Mouse (Mus musculus) left cerebral cortex, adult 2 months (tissue): ENCODE data around the gene Ccdc107. TPM values are rescaled to one million over a fixed set of nuclear protein-coding genes. Genes with fewer than 3 reads are reported as not detected.
"Not testable (repeated sequence)": the region's sequence is repeated elsewhere in the genome, so short reads cannot be mapped to it uniquely, and the experiment has no call there.

Experiments
- DNase-seq, 2 experiments: peaks; one replicate each; pipeline ENCODE4 v3.0.0; 2021 to 2022; ENCODE audit warnings: low spot score in 2 of 2, mixed read lengths in 1 of 2; ENCODE audit errors: extremely low spot score in 1 of 2
- H3K27ac ChIP-seq: fragments of 200-600 bp; 2 replicates; pipeline ENCODE4 v1.8.1; 2022
- H3K4me3 ChIP-seq: fragments of 200-600 bp; 2 replicates; pipeline ENCODE4 v1.8.1; 2022
- CTCF ChIP-seq: fragments of 200-600 bp; IDR thresholded peaks from 2 replicates; pipeline ENCODE4 v1.8.1; 2022; ENCODE audit warnings: antibody characterized with exemption, mild to moderate bottlenecking, moderate library complexity
- intact Hi-C: fragments of 180-260 bp; cut with DNase I; formaldehyde crosslinking; loops from one replicate; pipeline ENCODE4 v1.15.1; 2025
- total RNA-seq, 2 experiments: library from RNA; stranded (reverse); gene quantifications; 2 replicates each; pipeline ENCODE4 v1.2.3; 2021

Gene Ccdc107
- total RNA-seq, 2 experiments from 2014 or later = 28.1 to 31.8 TPM

GRCm38 (mm10) chr4:43470301-43470700 is 22.4 kb upstream of the Ccdc107 start:
- no peak overlapping the region for H3K27ac ChIP-seq
- intact Hi-C loops = no loop called here
- DNase-seq = no peak
- H3K4me3 ChIP-seq = no peak overlapping the region
- TF ChIP-seq CTCF = no peak

GRCm38 (mm10) chr4:43473636-43474035 is 19.1 kb upstream of the Ccdc107 start:
- DNase-seq = no peak

DNA sequence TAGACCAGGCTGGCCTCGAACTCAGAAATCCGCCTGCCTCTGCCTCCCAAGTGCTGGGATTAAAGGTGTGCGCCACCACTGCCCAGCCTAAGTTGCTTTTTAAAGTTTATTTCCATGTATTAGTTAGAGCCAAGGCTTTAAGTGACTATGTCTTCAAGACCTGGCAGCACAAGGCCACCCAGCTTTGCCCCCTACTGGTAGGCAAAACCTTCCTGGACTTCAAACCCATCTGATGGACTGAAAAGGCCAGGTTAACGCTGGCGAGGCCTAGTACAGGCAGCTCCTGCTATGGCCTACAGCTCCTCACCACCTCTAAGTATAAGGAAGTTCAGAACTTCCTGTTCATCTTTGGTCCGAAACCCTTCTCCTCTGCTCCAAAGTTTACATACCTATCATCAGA is 16.1 kb upstream of the Ccdc107 start:
- Histone ChIP-seq H3K4me3 (no peak overlapping the region), H3K27ac (no peak overlapping the region)
- no peak for DNase-seq
- intact Hi-C loops = no loop called here
- no peak; the same call in none of the 2 replicates for TF ChIP-seq CTCF

More at GRCm38 (mm10) chr4:43473636-43474035, 19.1 kb upstream of the Ccdc107 start:
- intact Hi-C loops = no loop called here
- no peak overlapping the region for H3K27ac ChIP-seq
- H3K4me3 ChIP-seq = no peak overlapping the region
- no peak for TF ChIP-seq CTCF

DNA sequence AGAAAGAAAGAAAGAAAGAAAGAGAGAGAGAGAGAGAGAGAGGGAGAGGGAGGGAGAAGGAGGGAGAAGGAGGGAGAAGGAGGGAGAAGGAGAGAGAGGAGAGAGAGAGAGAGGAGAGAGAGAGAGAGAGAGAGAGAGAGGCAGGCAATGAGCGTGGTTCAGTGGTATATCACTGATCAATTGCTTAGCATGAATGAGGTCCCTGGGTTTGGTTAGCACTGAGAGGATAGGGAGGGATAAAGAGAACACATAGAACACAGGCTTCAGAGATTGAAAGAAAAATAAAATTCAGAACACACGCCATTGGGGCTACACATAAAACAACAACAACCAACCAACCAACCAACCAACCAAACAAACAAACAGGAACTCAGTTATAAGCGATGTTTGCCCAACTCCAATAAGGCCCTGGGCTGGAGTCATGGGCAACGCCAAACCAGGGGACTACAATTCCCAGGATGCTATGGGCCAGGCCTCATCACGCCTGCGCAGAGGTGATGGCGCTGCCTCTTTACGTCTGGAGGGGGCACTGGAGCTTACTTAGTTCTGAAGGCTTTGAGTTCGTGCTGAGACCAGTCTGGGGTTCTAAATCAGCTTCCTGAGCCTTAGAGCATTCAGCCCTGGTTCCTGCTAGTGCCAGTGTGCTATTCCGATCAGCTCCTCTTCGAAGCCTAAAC is 14.7 kb upstream of the Ccdc107 start:
- peak; percentile 80 to 84 for DNase-seq
- Histone ChIP-seq H3K27ac (peak overlapping the region; percentile 62), H3K4me3 (peak overlapping the region; percentile 44)
- intact Hi-C loops = loop anchor here (1.0 kb wide), 1 partner anchor 36 kb away; no protein-coding TSS in a partner anchor
- peak; percentile 61 for TF ChIP-seq CTCF

GRCm38 (mm10) chr4:43478534-43478858 is 14.2 kb upstream of the Ccdc107 start:
- Histone ChIP-seq H3K4me3 (peak overlapping the region; percentile 44), H3K27ac (peak overlapping the region; percentile 62)
- intact Hi-C loops = loop anchor here (1.0 kb wide), 1 partner anchor 36 kb away; no protein-coding TSS in a partner anchor
- no peak for DNase-seq
- TF ChIP-seq CTCF = no peak

DNA sequence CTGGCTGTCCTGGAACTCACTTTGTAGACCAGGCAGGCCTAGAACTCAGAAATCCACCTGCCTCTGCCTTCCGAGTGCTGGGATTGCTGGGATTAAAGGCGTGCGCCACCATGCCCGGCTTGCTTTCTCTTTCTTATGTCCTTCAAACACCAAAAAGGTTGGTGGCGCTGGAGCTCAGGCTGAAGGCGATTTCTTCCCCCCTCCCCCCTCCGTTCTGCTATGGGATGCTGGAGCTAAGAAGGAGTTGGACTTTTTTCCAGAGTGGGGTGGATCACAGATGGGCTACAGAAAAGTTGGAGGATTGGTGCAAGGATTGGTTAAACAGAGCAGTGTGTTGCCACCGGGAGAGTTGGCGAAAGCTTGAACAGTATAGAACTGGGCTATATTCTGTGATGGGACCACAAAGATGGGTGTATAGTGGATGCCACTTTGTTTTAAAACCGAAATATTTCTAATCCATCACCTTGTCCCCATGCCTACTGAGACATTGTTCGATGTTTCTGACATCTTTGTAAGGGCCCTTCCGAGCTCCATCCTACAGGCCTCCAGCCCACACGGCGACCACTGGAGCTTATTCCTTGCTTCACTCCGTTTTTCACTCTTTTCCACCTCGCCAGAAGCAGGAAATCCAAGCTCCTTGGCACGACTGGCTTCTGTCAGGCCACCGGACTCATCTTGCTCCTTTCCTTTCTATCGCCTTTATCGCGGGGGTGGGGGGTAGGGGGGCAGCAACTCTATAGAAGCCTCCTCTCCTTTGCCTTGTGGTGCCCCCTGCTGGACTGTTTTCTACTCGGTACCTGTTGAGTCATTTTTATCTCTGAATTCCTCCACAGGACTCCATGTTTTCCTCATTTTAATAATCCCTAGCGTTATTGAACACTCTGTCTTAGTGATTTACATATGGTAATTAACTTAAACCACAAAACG is 13.5 kb upstream of the Ccdc107 start:
- Histone ChIP-seq H3K4me3 (no peak overlapping the region), H3K27ac (no peak overlapping the region)
- intact Hi-C loops = loop anchor here (1.0 kb wide), 1 partner anchor 37 kb away; no protein-coding TSS in a partner anchor
- peak in 1 of 2 experiments; percentile 36 for DNase-seq
- TF ChIP-seq CTCF = peak; percentile 55

DNA sequence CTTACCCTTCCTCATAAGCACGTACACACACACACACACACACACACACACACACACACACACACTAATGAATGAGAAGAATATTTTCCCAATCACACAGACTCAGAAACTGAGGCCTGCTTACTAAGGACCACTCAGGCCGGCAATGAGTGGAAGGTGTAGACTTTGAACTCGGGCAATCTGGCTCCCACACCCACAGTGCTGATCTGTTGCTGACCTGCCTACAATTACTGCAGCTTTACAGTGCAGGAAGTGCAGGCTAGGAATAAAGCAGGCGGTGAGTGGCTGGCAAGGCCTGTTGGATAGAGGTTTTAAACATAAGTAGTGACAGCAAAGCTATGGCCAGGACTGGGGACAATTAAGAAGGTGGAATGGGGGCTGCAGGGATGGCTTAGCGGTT is 11.7 kb upstream of the Ccdc107 start:
- Histone ChIP-seq H3K27ac (no peak overlapping the region), H3K4me3 (no peak overlapping the region)
- no peak for TF ChIP-seq CTCF
- DNase-seq = no peak
- intact Hi-C loops = no loop called here

DNA sequence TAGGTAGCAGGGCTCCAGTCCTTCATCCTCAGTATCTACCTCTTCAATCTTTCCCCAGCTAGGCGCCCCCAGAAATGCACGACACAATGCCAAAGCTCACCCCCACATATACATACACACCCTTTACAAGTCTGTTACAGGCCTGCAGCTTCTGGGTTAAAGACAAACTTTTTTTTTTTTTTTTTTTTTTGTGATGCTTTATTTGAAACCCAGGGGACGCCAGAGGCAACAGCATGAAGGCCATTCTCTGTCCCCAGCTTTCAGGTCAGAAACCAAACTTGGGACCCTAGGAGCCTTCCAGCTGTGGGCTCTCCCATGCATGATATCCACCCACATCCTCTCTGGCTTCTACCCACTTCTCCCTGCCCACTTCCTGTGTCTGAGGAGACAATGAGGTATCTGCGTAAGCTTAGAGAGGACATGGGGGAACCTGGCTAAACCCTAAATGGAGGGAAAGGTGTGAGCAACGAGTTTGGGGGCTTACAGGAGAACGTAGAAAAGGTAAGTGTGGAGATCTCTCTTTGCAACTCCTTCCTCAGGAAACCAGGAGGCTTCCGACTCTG is 10.7 kb upstream of the Ccdc107 start:
- intact Hi-C loops = no loop called here
- DNase-seq = no peak
- no peak for TF ChIP-seq CTCF
- Histone ChIP-seq H3K27ac (no peak overlapping the region), H3K4me3 (no peak overlapping the region)

GRCm38 (mm10) chr4:43482591-43482990 is 10.1 kb upstream of the Ccdc107 start:
- intact Hi-C loops = no loop called here

DNA sequence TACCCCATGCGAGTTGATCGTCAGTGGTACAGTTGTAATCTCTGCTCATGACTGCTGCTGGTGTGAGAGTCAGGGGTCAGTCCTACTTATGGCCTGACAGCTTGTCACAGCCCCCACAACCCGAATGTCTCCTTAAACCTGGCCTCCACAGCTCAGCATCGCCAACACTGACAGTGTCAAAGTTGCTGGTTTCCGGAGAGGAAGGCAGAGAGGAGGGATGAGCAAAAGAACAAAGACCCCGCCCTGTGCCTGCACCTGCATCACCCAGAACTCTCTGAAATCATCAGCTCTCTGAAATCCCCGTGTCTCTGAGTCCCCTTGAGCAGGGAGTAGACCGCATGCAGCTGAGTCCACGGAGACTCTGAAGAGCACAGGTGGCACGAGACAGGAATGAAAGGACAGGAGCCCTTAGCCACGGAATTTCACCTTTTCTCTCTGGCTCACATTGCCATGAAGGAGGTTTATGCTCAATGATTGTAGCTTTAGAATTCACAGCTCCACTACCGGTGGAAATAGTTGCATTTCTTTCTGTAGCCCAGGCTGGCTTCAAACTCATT is 9.1 kb upstream of the Ccdc107 start, which contains the start of gene Sit1:
Gene Sit1 (minus strand): TSS at position 200 of the 557 bp plus-strand sequence.
- Histone ChIP-seq H3K4me3 (no peak within 1 kb of the TSS), H3K27ac (no peak within 1 kb of the TSS)
- TF ChIP-seq CTCF = no peak
- intact Hi-C loops = no loop called here
- DNase-seq = no peak

More at GRCm38 (mm10) chr4:43482591-43482990, 10.1 kb upstream of the Ccdc107 start:
- Histone ChIP-seq H3K4me3 (no peak overlapping the region), H3K27ac (no peak overlapping the region)
- DNase-seq = no peak
- no peak for TF ChIP-seq CTCF

GRCm38 (mm10) chr4:43485666-43486065 is 7.0 kb upstream of the Ccdc107 start:
- DNase-seq, H3K27ac ChIP-seq, intact Hi-C loops, H3K4me3 ChIP-seq: not testable (repeated sequence)

GRCm38 (mm10) chr4:43489611-43490010 is 3.1 kb upstream of the Ccdc107 start:
- no peak overlapping the region for H3K4me3 ChIP-seq
- no peak for TF ChIP-seq CTCF
- intact Hi-C loops = loop anchor here (1.0 to 10.0 kb wide), 3 partner anchors 38 to 445 kb away; partner anchors contain the start of gene Fam214b
- DNase-seq = no peak
- no peak overlapping the region for H3K27ac ChIP-seq
